Mouse (Mus musculus) limb, embryonic 14.5 days (tissue): Measurements from ENCODE around the gene Fcrla. TPM values are rescaled to one million over a fixed set of nuclear protein-coding genes. Genes with fewer than 3 reads are reported as not detected.

ENCODE experiments used
- ATAC-seq: fragments of 200-750 bp; cut with Nextera tagmentation; 2 replicates; pipeline ENCODE4 v1.8.0; 2017; ENCODE audit warnings: low read depth, moderate number of reproducible peaks, moderate TSS enrichment; ENCODE audit not compliant: low FRiP score
- DNase-seq: peaks from one replicate; pipeline ENCODE4 v3.0.0-alpha.2; 2015; ENCODE audit warnings: low spot score
- H3K27ac ChIP-seq: fragments of 300-500 bp; sonication (generic); replicated peaks from 2 replicates; pipeline ENCODE4 v1.5.1; 2014; ENCODE audit warnings: low read depth, mild to moderate bottlenecking, low read length, moderate library complexity, mixed read lengths
- H3K27me3 ChIP-seq: fragments of 300-500 bp; sonication (generic); 2 replicates; pipeline ENCODE4 v1.6.1; 2014; ENCODE audit warnings: low read length, mixed read lengths; ENCODE audit not compliant: control insufficient read depth, insufficient read depth
- H3K36me3 ChIP-seq: fragments of 300-500 bp; sonication (generic); 2 replicates; pipeline ENCODE4 v1.6.1; 2014; ENCODE audit warnings: mild to moderate bottlenecking, low read length, moderate library complexity, mixed read lengths; ENCODE audit not compliant: control insufficient read depth, insufficient read depth
- H3K4me1 ChIP-seq: fragments of 300-500 bp; sonication (generic); 2 replicates; pipeline ENCODE4 v1.6.1; 2014; ENCODE audit warnings: antibody characterized with exemption, low read length, mixed read lengths; ENCODE audit not compliant: control insufficient read depth, insufficient read depth
- H3K4me2 ChIP-seq: fragments of 300-500 bp; sonication (generic); replicated peaks from 2 replicates; pipeline ENCODE4 v1.6.1; 2014; ENCODE audit warnings: low read depth, mild to moderate bottlenecking, low read length, moderate library complexity; ENCODE audit not compliant: severe bottlenecking
- H3K4me3 ChIP-seq: fragments of 300-500 bp; sonication (generic); replicated peaks from 2 replicates; pipeline ENCODE4 v1.5.1; 2014; ENCODE audit warnings: low read length
- H3K9ac ChIP-seq: fragments of 300-500 bp; sonication (generic); 2 replicates; pipeline ENCODE4 v1.6.1; 2014; ENCODE audit warnings: mild to moderate bottlenecking, low read depth, low read length, moderate library complexity; ENCODE audit not compliant: severe bottlenecking
- H3K9me3 ChIP-seq: fragments of 300-500 bp; sonication (generic); 2 replicates; pipeline ENCODE4 v1.6.1; 2016; ENCODE audit warnings: low read length; ENCODE audit not compliant: control insufficient read depth
- POLR2A ChIP-seq: fragments of 200-500 bp; IDR thresholded peaks from 2 replicates; pipeline ENCODE4 v1.8.0; 2012; ENCODE audit warnings: inconsistent platforms, mild to moderate bottlenecking, moderate library complexity, borderline replicate concordance; ENCODE audit not compliant: insufficient read depth, insufficient read length; ENCODE audit errors: extremely low read depth
- WGBS: fragments of 180-500 bp; shearing (Covaris S2); extraction: QIAGEN DNeasy Blood & Tissue Kit; methylation state at CpG from one replicate; pipeline ENCODE4 v1.1.7; 2014; 5-methylcytosine and 5-hydroxymethylcytosine counted together
- polyA plus RNA-seq, 2 experiments: library from polyadenylated mRNA; depleted of rRNA in 1 of 2; stranded (reverse) in 1 of 2; unstranded in 1 of 2; fragments of >200 nt; fragmentation: Nextera tagmentation in 1 of 2; extraction: Ambion mirVana in 1 of 2; gene quantifications; 2 replicates each; pipeline versions ENCODE4 v1.2.1 to v1.2.3; 2012 to 2014

Fcrla gene
- polyA plus RNA-seq, 2 experiments = 0.13 TPM; not detected in 1

- Histone ChIP-seq H3K4me2 (no peak overlapping the region), H3K36me3 (no peaks in the 10 kb centered on the region), H3K27me3 (no peaks in the 10 kb centered on the region), H3K9me3 (no peaks in the 10 kb centered on the region), H3K9ac (no peak overlapping the region), H3K4me3 (no peak overlapping the region), H3K27ac (no peak overlapping the region), H3K4me1 (no peaks in the 10 kb centered on the region)
- WGBS = 75% methylated on average over 2 of the region's 2 CpGs
- DNase-seq = no peak
- no peak for ATAC-seq
- TF ChIP-seq POLR2A = no peak
These were observed 1.1 kb upstream of the Fcrla start for GRCm38 (mm10) chr1:170928467-170928866.

DNA sequence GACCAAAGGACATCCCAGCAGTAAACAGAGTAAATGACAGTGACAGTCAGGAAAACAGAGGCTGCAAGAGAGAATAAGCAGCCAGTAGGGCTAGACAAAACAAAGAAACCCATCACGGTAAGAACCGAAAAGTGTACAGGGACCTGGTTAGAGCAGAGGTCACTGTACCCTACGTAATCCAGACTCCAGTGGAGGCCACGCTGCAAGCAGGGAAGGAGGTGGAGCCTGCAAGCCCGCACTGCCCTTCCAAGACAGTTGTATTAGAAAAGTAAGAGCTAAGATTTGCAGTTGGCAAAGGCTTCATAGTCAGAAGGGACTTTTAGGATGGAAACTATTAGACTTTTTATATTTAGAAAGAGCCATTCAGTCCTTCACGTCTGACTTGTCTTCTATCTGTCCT lies 442 bp downstream of the Fcrla start:
- Histone ChIP-seq H3K36me3 (no peaks in the 10 kb centered on the region), H3K4me1 (no peaks in the 10 kb centered on the region), H3K27ac (no peak overlapping the region), H3K9ac (no peak overlapping the region), H3K4me2 (no peak overlapping the region), H3K9me3 (no peaks in the 10 kb centered on the region), H3K27me3 (no peaks in the 10 kb centered on the region), H3K4me3 (no peak overlapping the region)
- TF ChIP-seq POLR2A = no peak
- DNase-seq = no peak
- no peak for ATAC-seq
- 57% methylated on average over 6 of the region's 6 CpGs for WGBS

- H3K9me3 ChIP-seq = no peaks in the 10 kb centered on the region
- H3K4me2 ChIP-seq = no peak overlapping the region
- H3K27me3 ChIP-seq = no peaks in the 10 kb centered on the region
- TF ChIP-seq POLR2A = no peak
- ATAC-seq = no peak
- H3K4me3 ChIP-seq = no peak overlapping the region
- no peaks in the 10 kb centered on the region for H3K4me1 ChIP-seq
- H3K36me3 ChIP-seq = no peaks in the 10 kb centered on the region
- H3K9ac ChIP-seq = no peak overlapping the region
- no peak for DNase-seq
- WGBS = 81% methylated on average over 6 of the region's 6 CpGs
- H3K27ac ChIP-seq = no peak overlapping the region
These were observed 2.9 kb downstream of the Fcrla start for GRCm38 (mm10) chr1:170924485-170924884.

DNA sequence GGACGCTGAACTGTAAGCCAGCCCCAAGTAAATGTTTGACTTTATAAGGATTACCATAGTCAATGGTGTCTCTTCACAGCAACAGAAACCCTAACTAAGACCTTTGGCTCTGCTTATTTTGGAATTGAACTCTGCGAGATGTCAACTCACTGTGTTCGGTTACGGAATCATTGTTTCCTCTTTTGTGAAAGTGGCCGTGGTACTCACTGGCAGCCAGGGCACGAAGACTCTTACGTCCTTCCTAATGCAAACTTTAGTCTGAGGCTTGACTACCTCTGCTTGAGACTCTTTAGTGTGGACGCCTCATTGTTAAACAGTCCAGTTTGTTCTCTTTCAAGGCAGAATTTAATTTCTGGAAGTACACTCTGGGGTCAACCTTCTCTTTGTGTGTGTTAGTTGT lies 8.1 kb downstream of the Fcrla start:
- Histone ChIP-seq H3K27me3 (no peaks in the 10 kb centered on the region), H3K4me3 (no peak overlapping the region), H3K4me1 (no peaks in the 10 kb centered on the region), H3K9me3 (no peaks in the 10 kb centered on the region), H3K27ac (no peak overlapping the region), H3K9ac (no peak overlapping the region), H3K4me2 (no peak overlapping the region), H3K36me3 (no peaks in the 10 kb centered on the region)
- DNase-seq (no peak), ATAC-seq (no peak)
- TF ChIP-seq POLR2A = no peak
- 94% methylated on average over 8 of the region's 8 CpGs for WGBS

- Histone ChIP-seq H3K36me3 (no peaks in the 10 kb centered on the region), H3K9me3 (no peaks in the 10 kb centered on the region), H3K27ac (no peak overlapping the region), H3K4me3 (no peak overlapping the region), H3K4me2 (no peak overlapping the region), H3K4me1 (no peaks in the 10 kb centered on the region), H3K27me3 (no peaks in the 10 kb centered on the region), H3K9ac (no peak overlapping the region)
- TF ChIP-seq POLR2A = no peak
- 65% methylated on average over 5 of the region's 5 CpGs for WGBS
- DNase-seq (no peak), ATAC-seq (no peak)
These were observed 11.7 kb downstream of the Fcrla start for GRCm38 (mm10) chr1:170915657-170916056.
